Mouse (Mus musculus): Measurements from ENCODE around the gene Kdf1.

The Kdf1 gene

GRCm38 (mm10) chr4:133553448-133554330 lies 34.9 kb downstream of the Kdf1 start:
- DNase-seq = no peak

GRCm38 (mm10) chr4:133557041-133557717 lies 38.4 kb downstream of the Kdf1 start:
- DNase-seq = no peak

DNA sequence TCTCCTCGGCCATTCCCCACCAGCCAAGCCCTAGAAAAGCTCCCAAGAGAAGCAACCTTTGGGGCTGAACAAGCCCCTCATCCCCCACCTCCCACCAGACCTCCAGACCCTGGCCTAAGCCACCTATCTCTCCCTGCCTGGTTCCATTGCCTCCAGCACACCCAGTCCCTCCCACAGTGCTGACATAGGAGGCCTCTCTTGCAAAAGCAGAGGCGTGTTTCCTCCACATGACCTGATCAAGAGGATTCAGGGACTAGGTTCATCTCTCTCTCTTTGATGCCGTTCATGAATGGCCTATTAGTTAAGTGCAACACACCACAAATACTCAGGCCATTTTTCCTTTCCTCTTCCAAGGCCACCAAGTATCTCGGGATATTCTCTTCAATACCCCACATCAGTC lies 41.1 kb downstream of the Kdf1 start:
- no peak for DNase-seq

- DNase-seq = no peak
These were observed 42.9 kb downstream of the Kdf1 start for GRCm38 (mm10) chr4:133561622-133562021.

DNA sequence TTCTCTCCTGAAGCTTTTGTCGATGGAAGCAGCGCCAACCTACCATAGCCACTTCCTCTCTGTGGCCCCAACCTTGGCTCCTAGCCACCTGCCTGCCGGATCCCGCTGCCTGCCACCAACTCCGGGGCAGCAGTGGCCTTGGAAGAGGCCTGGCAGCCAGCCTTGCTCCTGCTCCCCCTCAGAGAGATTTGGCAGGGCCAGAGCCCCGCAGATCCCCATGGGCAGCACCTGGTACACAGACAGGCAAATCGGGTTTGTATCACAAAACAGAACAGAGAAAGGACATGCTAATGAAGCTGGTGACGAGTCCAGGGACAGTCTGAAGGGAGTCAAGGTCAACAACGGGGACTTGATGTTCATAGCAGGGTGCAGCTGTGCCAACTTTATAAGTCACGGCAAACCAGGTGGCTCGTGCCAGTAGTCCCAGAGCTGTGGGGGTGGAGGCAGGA lies 44.4 kb downstream of the Kdf1 start:
- DNase-seq = no peak

DNA sequence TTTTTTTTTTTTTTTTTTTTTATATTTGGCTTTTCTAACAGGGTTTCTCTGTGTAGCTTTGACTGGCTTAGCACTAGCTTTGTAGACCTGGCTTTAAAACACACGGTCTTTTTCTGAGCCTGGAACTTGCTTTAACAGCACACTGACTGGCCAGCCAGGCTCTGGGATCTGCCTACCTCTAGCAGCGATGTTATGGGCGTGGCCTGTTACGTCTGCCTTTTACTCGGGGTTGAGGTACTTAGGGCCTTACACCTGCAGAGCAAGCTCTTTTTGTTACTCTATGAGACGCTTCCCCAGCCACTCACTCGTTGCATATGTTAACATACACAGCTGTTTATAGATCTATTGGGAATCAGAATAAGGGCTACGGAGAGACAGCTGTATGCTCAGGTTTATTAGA lies 48.5 kb downstream of the Kdf1 start:
- no peak for DNase-seq

DNA sequence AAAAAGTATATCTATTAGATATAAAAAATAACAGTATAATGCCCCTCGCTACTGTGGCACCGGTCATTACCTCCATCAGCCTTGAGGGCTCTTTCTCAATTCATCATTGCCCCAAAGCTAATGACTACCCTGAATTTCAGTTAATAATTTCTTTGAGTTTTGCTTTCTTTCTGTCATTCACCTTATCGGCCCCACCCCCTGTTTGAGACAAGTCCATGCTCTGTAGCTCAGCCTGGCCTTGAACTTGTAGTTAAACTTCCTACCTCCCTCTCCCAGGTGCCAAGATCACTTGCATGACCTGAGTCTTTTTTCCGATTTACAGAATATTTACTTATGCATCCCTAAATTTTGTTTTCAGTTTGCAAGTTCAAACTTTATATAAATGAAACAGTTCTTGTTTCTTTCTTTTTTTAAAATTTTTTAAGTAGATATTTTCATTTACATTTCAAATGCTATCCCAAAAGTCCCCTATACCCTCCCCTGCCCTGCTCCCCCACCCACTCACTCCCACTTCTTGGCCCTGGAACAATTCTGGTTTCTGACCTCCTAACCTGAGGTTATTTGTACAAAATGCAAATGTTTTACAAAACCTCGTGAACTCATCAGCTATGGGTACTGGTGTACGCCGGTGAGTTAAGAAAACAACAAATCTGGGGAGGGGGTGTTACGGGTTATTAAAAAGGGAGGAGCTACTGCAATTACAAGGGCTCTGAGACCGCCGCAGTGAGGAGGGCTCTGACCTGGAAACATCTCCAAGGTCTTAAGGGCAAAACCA lies 50.7 kb downstream of the Kdf1 start:
- DNase-seq = no peak

DNA sequence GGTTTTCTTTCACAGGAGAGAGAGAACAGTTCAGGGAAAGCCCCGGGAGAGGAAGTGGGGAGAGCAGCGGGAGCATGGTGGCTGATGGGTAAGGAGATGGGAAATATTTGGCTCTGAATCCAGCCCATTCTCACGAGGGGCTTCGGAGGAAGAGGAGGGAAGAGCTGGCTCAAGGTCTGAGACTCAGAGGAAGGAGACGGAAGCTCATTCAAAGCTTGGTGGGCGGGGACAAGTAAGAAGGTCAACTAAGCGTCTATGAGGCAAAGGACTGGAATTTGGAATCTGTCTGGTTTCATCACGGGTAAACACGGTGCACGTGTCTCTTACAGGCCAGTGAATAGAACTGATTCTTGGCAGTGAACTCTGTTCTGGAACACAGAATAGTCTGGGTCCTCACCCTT lies 51.3 kb downstream of the Kdf1 start:
- no peak for DNase-seq

DNA sequence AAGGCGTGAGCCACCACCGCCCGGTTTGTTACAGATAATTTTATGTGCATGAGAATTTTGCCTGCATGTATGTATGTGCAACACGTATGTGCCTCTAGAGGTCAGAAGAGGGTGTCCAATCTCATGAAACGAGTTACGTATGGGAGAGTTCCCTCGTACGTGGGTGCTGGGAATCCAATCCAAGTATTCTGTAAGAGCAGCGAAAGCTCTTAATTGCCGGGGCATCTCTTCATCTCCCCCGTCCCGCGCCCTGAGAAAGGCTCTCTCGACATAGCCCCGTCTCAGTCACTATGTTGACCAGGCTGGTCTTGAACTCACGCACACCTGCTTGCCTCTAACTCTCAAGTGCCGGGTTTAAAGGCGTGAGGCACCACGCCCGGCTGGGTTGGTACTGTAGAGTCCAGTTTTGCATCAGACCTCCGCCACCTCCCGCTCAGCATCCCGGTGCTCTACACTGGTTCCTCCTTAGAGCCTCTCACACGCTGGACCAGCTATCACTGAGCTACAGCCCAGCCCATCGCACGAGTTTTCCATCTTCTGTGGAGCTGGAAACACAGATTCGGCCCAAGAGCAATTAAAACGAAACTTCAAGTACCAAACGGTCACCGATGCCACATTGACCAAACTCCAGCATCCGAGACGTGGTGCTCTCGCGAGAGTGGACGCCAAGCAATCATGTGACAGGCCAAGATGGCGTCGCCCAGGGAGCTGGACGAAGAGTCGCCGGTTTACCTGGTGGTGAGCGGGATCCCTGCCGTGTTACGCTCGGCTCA lies 55.5 kb downstream of the Kdf1 start, which contains the start of gene Gpatch3:
Gene Gpatch3, plus strand, starts transcription at position 676 of the 773 bp plus-strand sequence.
- peak; percentile 84 for DNase-seq

GRCm38 (mm10) chr4:133574843-133575202 lies 56.1 kb downstream of the Kdf1 start:
- DNase-seq = no peak

GRCm38 (mm10) chr4:133577983-133578382 lies 59.2 kb downstream of the Kdf1 start:
- DNase-seq = no peak

Data from thymus, postnatal 25 days (tissue).